Mouse (Mus musculus) heart, postnatal 0 days (tissue): ENCODE measurements around the gene Slc15a4. TPM values are rescaled to one million over a fixed set of nuclear protein-coding genes. Genes with fewer than 3 reads are reported as not detected.

Experiments
- ATAC-seq: fragments of 200-750 bp; cut with Nextera tagmentation; 2 replicates; pipeline ENCODE4 v1.8.0; 2017; ENCODE audit warnings: low read depth, moderate number of reproducible peaks, moderate library complexity; ENCODE audit not compliant: insufficient read depth
- DNase-seq: peaks from one replicate; pipeline ENCODE4 v3.0.0-alpha.2; 2016; ENCODE audit warnings: low spot score
- H3K27ac ChIP-seq: fragments of 300-500 bp; sonication (generic); 2 replicates; pipeline ENCODE4 v1.5.1; 2014; ENCODE audit warnings: low read depth, mild to moderate bottlenecking
- H3K27me3 ChIP-seq: fragments of 300-500 bp; sonication (generic); 2 replicates; pipeline ENCODE4 v1.6.1; 2014; ENCODE audit warnings: low read length, mixed read lengths; ENCODE audit not compliant: control insufficient read depth, insufficient read depth
- H3K36me3 ChIP-seq: fragments of 300-500 bp; sonication (generic); replicated peaks from 2 replicates; pipeline ENCODE4 v1.6.1; 2014; ENCODE audit warnings: low read length, mixed read lengths; ENCODE audit not compliant: control insufficient read depth, insufficient read depth
- H3K4me1 ChIP-seq: fragments of 300-500 bp; sonication (generic); 2 replicates; pipeline ENCODE4 v1.6.1; 2014; ENCODE audit warnings: antibody characterized with exemption; ENCODE audit not compliant: control insufficient read depth, insufficient read depth
- H3K4me2 ChIP-seq: fragments of 300-500 bp; sonication (generic); 2 replicates; pipeline ENCODE4 v1.6.1; 2014; ENCODE audit warnings: low read depth, mild to moderate bottlenecking, low read length, moderate library complexity
- H3K4me3 ChIP-seq: fragments of 300-500 bp; sonication (generic); 2 replicates; pipeline ENCODE4 v1.5.1; 2014; ENCODE audit warnings: low read depth, low read length
- H3K9ac ChIP-seq: fragments of 300-500 bp; sonication (generic); replicated peaks from 2 replicates; pipeline ENCODE4 v1.6.1; 2014; ENCODE audit warnings: low read depth, low read length, mixed read lengths
- H3K9me3 ChIP-seq: fragments of 300-500 bp; sonication (generic); replicated peaks from 2 replicates; pipeline ENCODE4 v1.6.1; 2016; ENCODE audit warnings: low read length; ENCODE audit not compliant: control insufficient read depth
- CTCF ChIP-seq: IDR thresholded peaks from 2 replicates; pipeline ENCODE4 v1.5.1; 2016; ENCODE audit warnings: antibody characterized with exemption, control low read depth, low read depth
- EP300 ChIP-seq: IDR thresholded peaks from 2 replicates; pipeline ENCODE4 v1.6.1; 2016; ENCODE audit warnings: antibody characterized with exemption, low read depth
- WGBS: fragments of 180-500 bp; shearing (Covaris S2); extraction: QIAGEN DNeasy Blood & Tissue Kit; methylation state at CpG from one replicate; pipeline ENCODE4 v1.1.7; 2014; 5-methylcytosine and 5-hydroxymethylcytosine counted together
- polyA plus RNA-seq: library from polyadenylated mRNA; unstranded; fragments of >200 nt; fragmentation: Nextera tagmentation; extraction: Ambion mirVana; gene quantifications from 2 replicates; pipeline ENCODE4 v1.2.1, GENCODE M21; 2015
- total RNA-seq: library from RNA; depleted of rRNA; stranded (reverse); fragments of >200 nt; gene quantifications from 2 replicates; pipeline ENCODE4 v1.2.3, GENCODE M21; 2014; ENCODE audit warnings: low replicate concordance

Slc15a4 gene
- total and polyA plus RNA-seq, 2 experiments from 2014 or later = 8.7 to 31.1 TPM

DNA sequence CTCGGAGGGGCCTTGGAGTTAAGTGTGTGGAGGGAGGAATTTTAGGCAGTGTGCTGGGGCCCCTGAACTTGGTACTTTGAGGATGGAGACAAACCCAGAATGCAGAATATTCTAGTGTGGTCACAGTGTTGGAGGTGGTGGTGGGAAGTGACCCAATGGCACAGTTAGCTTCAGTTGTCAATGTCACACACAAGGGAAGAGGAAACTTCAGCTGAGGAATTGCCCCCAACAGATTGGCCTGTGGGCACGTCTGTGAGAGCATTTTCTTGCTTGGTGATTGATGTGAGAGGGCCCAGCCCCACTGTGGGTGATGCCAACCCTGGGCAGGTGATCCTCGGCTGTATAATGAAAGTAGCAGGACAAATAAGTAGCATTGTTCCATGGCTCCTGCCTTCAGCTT lies 13.9 kb downstream of the Slc15a4 start:
- Histone ChIP-seq H3K4me2 (no peak overlapping the region), H3K27me3 (no peaks in the 10 kb centered on the region), H3K9me3 (no peaks in the 10 kb centered on the region), H3K36me3 (no peaks in the 10 kb centered on the region), H3K4me1 (peaks cover 24% of the 10 kb centered on the region), H3K9ac (no peak overlapping the region), H3K4me3 (no peak overlapping the region), H3K27ac (no peak overlapping the region)
- DNase-seq (no peak), ATAC-seq (no peak)
- WGBS = 63% methylated on average over 3 of the region's 3 CpGs
- TF ChIP-seq CTCF (no peak), EP300 (no peak)

DNA sequence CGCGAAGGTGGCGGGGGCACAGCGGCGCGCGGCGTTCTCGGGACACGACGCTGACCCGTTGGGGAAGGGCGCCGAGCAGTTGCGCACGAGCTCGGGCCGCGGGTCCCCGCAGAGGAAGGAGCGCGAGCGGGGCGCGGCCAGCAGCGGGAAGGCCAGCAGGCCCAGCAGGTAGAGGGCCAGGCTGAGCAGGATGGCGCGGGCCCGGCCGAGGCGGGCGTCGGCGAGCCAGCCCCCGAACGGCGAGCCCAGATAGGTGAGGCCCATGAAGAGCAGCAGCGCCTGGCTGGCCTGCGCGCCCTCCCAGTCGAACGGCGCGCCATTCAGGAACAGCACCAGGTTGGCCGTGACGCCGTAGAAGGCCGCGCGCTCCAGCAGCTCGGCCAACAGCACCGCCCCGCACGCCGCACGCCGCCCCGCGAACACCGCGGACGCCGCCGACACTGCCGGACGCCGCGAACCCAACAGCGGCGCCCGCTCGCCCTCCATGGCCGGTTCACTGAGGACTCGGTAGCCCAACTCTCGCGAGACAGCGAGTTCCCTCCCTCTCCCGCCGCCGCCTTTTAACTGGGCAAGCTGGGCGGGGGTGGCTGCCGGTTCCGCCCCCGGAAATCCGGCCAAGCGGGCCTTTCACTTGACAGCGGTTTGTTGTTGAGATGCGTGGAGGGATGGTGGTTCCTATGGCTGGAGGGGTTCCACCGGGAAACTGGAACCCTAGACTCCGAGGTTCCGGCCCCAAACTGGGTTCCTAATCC lies 15.6 kb downstream of the Slc15a4 start:
- ATAC-seq (peak; percentile 96), DNase-seq (peak; percentile 94)
- H3K27ac ChIP-seq = peak overlapping the region; percentile 87
- H3K4me3 ChIP-seq = peak overlapping the region; percentile 69
- H3K9ac ChIP-seq = peak overlapping the region; percentile 81
- H3K4me1 ChIP-seq = peaks cover 31% of the 10 kb centered on the region
- H3K36me3 ChIP-seq = no peaks in the 10 kb centered on the region
- H3K9me3 ChIP-seq = no peaks in the 10 kb centered on the region
- 1% methylated on average over 63 of the region's 91 CpGs for WGBS
- peak overlapping the region; percentile 99 for H3K4me2 ChIP-seq
- H3K27me3 ChIP-seq = no peaks in the 10 kb centered on the region
- TF ChIP-seq CTCF (no peak), EP300 (peak; percentile 94)

DNA sequence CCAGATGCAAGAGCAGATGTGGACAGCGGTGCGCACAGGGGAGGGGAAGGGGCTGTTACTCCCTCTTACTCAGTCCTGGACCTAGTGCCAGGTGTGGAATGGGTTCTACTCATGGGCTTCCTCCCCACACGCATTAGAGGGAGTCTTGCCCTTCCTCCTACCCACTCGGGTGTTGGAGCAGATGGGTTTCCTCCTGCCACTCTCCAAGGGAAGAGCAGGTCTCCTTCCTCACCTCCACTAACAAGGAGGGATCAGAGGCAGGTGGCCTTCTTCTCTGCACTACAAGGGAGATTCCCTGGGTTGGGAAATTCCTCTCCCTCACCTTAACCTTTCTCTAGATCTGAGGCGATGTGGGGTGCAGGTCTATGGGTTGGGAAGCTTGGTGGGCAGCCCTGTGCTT lies 16.5 kb downstream of the Slc15a4 start:
- peak overlapping the region; percentile 81 for H3K9ac ChIP-seq
- no peaks in the 10 kb centered on the region for H3K9me3 ChIP-seq
- no peak for DNase-seq
- no peak overlapping the region for H3K27ac ChIP-seq
- 9% methylated on average over 4 of the region's 5 CpGs for WGBS
- H3K4me3 ChIP-seq = peak overlapping the region; percentile 69
- peaks cover 40% of the 10 kb centered on the region for H3K4me1 ChIP-seq
- no peaks in the 10 kb centered on the region for H3K27me3 ChIP-seq
- TF ChIP-seq CTCF (no peak), EP300 (no peak)
- ATAC-seq = no peak
- no peaks in the 10 kb centered on the region for H3K36me3 ChIP-seq
- H3K4me2 ChIP-seq = peak overlapping the region; percentile 99

DNA sequence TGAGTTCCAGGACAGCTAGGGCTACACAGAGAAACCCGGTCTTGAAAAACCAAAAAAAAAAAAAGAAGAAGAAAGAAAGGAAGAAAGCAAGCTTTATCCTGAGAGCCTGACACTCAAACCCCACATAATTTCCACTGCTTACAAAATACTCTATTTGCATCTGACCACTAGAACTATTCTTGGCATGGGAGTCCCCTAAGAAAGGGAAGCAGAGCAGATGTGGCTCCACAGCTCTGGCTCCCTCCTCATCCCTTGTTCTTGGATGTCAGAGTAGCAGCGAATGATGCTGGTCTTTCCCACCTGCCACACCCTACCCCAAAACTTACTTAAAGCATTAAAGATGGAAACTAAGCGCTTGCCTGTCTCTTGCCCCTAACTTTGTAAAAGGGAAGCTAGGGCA lies 17.2 kb downstream of the Slc15a4 start:
- no peaks in the 10 kb centered on the region for H3K36me3 ChIP-seq
- 78% methylated on average over 3 of the region's 3 CpGs for WGBS
- ATAC-seq (no peak), DNase-seq (no peak)
- peaks cover 47% of the 10 kb centered on the region for H3K4me1 ChIP-seq
- H3K27ac ChIP-seq = no peak overlapping the region
- no peak overlapping the region for H3K9ac ChIP-seq
- TF ChIP-seq CTCF (no peak), EP300 (no peak)
- H3K9me3 ChIP-seq = no peaks in the 10 kb centered on the region
- H3K4me2 ChIP-seq = peak overlapping the region; percentile 99
- peak overlapping the region; percentile 69 for H3K4me3 ChIP-seq
- no peaks in the 10 kb centered on the region for H3K27me3 ChIP-seq

DNA sequence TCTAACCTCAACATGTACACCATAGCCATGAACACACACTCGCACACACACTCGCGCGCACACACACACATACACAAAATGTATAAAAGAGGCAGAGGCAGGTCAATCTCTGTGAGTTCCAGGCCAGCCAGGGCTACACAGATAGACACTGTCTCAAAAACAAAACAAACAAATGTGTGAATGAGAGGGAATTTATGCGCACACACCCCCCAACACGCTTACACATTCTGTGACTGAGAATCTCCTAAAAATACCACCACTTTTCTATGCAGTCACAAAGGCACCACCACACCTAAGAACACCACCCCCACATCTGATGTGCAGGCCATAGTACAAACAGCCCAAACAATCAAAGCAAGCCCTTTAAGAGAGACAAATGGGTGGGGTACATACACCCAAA lies 20.3 kb downstream of the Slc15a4 start:
- Histone ChIP-seq H3K4me1 (peaks cover 55% of the 10 kb centered on the region), H3K36me3 (peaks cover 13% of the 10 kb centered on the region), H3K4me2 (no peak overlapping the region), H3K9ac (no peak overlapping the region), H3K27ac (no peak overlapping the region), H3K4me3 (no peak overlapping the region), H3K27me3 (no peaks in the 10 kb centered on the region), H3K9me3 (no peaks in the 10 kb centered on the region)
- TF ChIP-seq CTCF (no peak), EP300 (no peak)
- WGBS = 97% methylated on average over 6 of the region's 6 CpGs
- DNase-seq = no peak
- no peak for ATAC-seq

DNA sequence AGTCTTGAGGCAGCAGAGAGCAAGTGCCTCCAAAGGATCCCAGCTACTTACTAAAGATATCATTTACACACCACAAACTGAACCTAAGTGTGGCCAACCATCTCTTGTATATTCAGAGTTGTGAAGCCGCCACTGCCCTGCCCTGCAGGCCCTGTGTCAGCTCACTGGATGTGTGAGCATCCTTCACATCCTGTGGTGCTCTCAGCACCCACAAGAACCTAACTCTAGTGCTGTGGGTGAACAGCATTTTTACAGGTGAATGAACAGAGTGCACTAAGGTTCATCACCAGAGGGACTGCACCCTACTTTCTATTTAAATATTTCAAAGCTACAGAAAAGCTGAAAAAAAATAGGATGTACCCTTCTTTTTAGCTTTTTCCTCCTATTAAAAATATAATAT lies 20.8 kb downstream of the Slc15a4 start:
- H3K9me3 ChIP-seq = no peaks in the 10 kb centered on the region
- H3K27me3 ChIP-seq = no peaks in the 10 kb centered on the region
- peaks cover 55% of the 10 kb centered on the region for H3K4me1 ChIP-seq
- no peak overlapping the region for H3K4me3 ChIP-seq
- peak overlapping the region; percentile 14 for H3K4me2 ChIP-seq
- DNase-seq (no peak), ATAC-seq (no peak)
- peak overlapping the region; percentile 58 for H3K27ac ChIP-seq
- TF ChIP-seq CTCF (no peak), EP300 (no peak)
- H3K36me3 ChIP-seq = peaks cover 17% of the 10 kb centered on the region
- H3K9ac ChIP-seq = no peak overlapping the region
- WGBS = 54% methylated on average over 1 of the region's 1 CpGs
